Mouse (Mus musculus) granulocyte monocyte progenitor cell, adult 5-6 weeks (primary cell): ENCODE data around the gene Agbl4. TPM values are rescaled to one million over a fixed set of nuclear protein-coding genes. Genes with fewer than 3 reads are reported as not detected.

Experiments used
- ATAC-seq: replicated peaks from 2 replicates; pipeline ENCODE4 v1.8.0; 2016; ENCODE audit warnings: mild to moderate bottlenecking, moderate TSS enrichment, inconsistent platforms; ENCODE audit not compliant: poor library complexity, severe bottlenecking
- total RNA-seq, 2 experiments: library from RNA; stranded (forward) in 1 of 2; stranded (reverse) in 1 of 2; fragments of 200-712, 200-1000 nt in 1 of 2; fragments of >200 nt in 1 of 2; fragmentation: Nextera tagmentation in 1 of 2; gene quantifications; 2 replicates each; pipeline ENCODE4 v1.2.3; 2014 to 2017

The Agbl4 gene
- total RNA-seq, 2 experiments from 2014 or later, result not detected

DNA sequence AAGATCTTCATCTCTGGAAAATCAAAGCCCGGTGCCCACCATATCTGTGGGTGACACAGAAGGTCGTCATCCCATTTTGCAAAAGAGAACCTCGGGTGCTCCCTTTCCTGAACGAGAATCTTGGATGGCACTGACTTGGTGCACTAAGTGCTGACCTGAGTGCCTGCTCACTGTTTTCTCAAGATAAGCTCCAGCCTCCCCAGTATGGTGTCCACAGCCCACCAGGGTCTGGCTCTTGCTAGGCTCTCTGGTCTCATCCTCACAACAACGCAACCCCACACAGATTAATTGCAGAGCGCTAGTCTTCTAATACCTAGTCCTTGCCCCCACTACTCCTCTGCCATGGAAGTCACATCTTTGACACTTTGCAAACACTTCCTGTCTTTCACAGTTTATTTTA, 1131.5 kb downstream of the Agbl4 start:
- no peak for ATAC-seq

DNA sequence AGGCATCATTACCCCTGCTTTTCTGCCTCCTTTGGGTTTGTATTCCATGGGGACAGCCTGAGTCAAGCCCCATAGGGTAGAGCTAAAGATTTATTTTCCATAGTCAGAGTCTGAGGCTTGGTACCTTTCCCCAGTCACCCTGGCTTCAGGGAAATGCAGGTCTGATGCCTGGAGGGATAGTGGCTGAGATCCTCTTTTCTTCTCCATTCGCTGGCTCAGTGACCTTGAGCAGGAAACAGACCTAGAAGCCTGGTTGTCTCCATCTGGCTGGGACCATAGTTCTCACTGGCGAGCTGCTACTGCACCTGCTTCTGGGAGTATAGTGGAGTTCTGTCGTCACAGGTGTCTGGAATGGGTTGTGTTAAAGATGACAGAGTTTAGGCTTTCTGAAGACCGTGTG, 1132.5 kb downstream of the Agbl4 start:
- no peak for ATAC-seq

DNA sequence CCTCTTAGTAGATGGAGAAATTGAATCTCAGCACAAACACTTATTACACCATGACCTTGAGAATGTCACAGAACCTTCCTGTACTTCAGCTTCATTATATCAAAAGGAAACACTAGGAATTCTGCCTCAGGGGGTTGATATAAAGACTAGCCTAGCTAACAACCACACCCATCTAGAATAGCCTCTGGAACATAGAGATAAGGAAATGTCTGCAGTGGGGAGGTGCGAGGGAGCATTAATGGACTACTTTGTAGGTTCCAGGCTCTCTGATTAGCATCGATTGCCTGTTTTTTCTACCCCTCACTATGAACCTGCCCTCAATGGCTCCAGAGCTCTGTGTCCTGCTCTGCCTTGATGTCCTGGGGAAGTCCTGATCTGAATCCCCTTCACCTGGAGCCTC, 1133.1 kb downstream of the Agbl4 start:
- ATAC-seq, result no peak

- no peak for ATAC-seq
These were observed 1147.2 kb downstream of the Agbl4 start for GRCm38 (mm10) chr4:111544684-111545083.

GRCm38 (mm10) chr4:111546009-111546408, 1148.5 kb downstream of the Agbl4 start:
- ATAC-seq, result no peak

GRCm38 (mm10) chr4:111555426-111555825, 1158.0 kb downstream of the Agbl4 start:
- no peak for ATAC-seq

GRCm38 (mm10) chr4:111577087-111577773, 1179.8 kb downstream of the Agbl4 start:
- ATAC-seq, result no peak

DNA sequence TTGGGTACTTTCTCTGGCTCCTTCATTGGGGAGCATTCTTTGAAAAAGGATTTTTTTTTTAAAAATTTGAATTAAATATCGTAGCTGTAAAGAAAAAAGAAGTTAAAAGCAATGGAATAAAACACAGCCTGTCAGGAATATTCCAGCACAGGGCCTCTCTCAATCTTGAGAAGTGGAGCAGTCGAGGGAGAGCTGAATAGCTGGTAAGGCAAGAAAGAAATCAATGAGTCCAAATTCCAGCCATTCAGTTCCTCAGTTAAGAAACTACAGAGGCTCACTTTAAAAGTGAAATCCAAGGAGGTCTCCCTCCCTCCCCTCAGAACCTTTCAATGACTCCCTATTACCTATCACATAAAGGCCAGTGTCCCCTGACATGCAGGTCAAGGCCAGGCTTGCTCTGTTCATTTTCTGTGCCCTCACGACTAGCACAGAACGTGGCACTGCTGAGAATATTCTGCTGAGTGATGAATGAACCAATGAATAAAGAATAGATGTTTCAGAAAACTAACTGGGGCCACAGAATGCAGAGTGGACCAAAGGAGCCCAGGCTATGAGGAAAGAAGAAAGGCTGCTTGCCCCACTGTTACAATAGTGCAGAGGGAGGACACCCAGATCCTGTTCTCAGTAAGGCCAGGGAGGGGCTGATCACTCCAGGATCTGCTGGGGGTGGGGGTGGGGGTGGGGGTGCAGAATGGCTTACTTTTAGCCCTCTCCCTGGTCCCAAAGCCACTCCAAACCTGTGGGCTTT, 1181.8 kb downstream of the Agbl4 start:
- ATAC-seq, result no peak

DNA sequence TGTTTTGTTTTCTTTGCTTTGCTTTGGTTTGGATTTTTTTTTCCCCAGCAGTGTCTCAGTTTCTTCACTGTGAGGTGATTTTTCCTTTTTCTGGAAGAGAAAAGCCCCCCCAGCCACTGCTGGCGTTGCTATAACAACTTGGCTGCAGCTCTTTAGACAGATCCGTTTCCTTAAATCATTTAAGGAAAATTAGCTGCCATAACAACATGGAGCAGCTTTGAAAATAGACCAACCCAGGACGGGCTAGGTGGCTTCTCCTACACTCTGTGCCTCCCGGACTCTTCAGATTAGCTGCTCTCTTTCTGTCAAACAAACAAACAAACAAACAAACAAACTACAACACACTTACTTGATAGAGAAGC, 1182.4 kb downstream of the Agbl4 start:
- ATAC-seq, result no peak

DNA sequence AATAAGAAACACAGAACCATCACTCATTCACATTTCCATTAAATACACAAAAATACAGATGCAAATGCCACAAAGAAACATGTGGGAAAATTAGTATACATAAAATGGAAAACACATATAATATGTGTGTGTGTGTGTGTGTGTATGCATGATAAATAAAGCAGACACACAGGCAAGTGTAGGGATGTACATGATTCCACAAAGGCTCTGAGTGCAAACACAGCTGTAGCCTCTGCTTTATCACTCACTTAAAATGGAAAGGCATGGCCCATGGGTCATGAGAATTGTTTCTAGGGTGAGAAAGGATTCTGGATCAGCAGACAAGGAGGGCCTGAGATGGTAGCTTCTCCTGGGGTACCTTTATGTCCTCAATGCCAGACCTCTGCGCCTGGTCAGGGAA, 1182.8 kb downstream of the Agbl4 start:
- ATAC-seq, result no peak

GRCm38 (mm10) chr4:111583562-111584237, 1186.2 kb downstream of the Agbl4 start:
- ATAC-seq, result no peak

GRCm38 (mm10) chr4:111584286-111584685, 1186.8 kb downstream of the Agbl4 start:
- no peak for ATAC-seq

- no peak for ATAC-seq
These were observed 1190.8 kb downstream of the Agbl4 start for GRCm38 (mm10) chr4:111588211-111588610.

DNA sequence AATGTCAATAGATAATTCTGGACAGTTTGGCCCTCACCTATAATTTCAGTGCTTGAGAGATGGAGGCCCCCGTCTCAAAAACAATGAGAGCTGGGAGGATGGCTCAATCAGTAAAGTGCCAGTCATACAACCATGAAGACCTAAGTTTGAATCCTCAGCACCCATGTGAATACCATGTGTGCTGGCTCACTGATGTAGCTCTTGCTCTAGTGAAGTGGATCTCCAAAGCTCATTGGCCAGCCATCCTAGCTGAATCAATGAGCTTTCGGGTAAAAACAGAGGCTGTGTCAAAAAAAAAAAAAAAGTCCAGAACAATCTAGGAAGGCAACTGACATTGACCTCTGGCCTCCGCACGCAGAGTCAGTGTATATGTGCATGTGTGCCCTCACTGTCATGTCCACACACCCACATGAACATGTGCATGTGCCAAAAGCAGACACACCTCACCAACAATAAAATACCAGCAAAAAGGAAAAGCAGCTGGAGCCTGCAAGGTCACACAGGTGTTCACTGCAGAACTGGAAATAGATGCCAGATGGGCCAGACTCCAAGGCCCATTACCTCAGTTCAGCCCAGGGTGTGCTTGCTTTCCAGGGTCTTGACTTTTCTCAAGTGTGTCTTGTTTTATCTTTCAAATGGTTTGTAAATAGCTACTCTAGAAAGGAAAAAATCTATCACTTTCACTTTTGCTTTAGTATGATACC, 1192.2 kb downstream of the Agbl4 start:
- no peak for ATAC-seq

DNA sequence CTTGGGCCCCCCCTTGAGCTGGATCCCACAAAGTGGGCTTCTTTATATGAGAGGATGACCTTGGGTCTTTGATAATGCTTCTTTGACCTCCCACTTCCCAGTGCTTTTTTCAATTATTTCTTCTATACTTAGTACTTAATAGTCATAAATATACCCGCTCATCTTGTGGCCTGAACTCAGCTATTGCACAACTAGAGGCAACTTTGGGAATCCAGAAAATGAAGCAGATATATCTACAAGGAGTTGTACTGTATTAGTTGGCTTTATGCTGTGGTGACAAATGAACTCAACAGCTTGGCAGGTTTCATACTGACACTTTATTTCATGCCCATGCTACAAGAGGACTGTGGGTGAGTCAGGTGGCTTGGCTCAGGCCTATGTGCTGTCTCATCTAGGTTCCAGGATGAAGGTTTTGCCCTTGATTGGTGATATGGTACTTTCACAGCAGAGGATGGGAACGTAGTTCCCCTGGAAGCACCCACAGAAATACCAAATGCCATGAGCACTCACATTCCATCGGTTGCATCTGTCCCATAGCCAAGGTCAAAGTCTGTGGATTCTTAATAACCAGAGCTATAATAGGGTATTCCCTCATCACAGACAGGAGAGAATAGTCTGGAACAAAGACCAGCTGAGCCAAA, 1197.3 kb downstream of the Agbl4 start:
- ATAC-seq, result no peak

DNA sequence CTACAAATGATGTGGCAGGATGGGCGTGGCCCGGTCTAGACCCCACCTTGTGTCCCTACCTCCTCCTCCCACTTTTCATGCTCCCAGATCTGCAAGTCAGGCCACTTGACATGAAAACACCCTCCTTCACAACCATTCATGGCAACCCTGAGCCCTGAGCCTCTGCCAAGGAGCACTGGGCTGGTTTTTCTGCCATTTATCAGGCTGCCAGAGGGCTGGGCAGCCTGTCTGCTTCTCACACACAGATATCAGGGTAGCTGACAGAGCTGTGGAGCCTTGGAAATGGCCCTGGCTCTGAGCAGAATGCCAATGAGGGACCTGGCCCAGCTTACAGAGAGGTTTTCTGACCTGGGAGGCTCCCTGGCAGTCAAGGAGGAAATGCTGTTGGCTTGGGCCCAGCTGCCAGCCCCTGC, 1199.8 kb downstream of the Agbl4 start:
- no peak for ATAC-seq

DNA sequence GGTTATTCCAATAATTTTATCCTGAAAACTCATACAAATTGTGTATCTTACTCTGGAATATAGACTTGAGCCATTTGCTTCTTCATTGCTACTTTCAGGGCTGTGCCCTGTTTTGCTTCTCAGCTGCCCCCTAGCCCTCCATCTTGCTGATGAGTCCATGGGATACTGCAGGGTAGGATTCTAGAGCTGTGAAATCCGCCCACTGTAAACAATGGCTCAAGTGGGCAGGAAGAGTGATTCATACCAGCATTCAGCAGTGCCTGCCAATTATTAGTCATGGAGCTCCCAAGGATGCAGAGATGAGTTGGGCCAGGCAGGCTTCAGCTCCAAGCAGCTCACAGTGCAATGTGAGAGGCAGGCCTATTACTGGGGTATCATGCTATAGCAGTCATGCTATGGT, 1200.5 kb downstream of the Agbl4 start:
- ATAC-seq, result no peak

- ATAC-seq, result no peak
These were observed 1205.7 kb downstream of the Agbl4 start for GRCm38 (mm10) chr4:111603194-111603593.

GRCm38 (mm10) chr4:111607826-111608500, 1210.5 kb downstream of the Agbl4 start:
- ATAC-seq, result no peak

DNA sequence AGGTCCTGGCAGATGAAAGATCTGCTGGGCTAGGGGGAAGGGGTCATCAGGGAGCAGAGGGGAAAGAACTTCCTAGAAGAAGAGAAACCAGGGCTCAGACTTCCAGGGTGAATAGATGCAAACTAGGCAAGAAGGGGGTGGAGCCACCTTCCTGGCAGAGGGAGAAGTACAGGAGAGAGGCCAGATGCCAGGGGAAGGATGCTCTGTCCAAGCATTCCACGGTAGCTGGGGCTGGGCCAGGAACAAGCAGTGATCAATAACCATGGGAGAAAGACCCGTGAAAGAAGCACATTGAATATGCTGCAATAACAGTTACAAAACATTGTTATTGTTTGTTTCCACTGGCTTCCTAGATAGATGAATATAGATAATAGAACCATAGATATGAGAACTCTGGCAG, 1224.4 kb downstream of the Agbl4 start:
- ATAC-seq, result no peak
